Mouse (Mus musculus) liver, adult 2 months (tissue): Measurements from ENCODE around the gene Plcb3.

ENCODE experiments used
- CTCF ChIP-seq: fragments of 200-500 bp; IDR thresholded peaks from 2 replicates; pipeline ENCODE4 v1.5.1; 2011; ENCODE audit warnings: low read depth, low read length, control low read depth
- POLR2A ChIP-seq: fragments of 200-500 bp; IDR thresholded peaks from 2 replicates; pipeline ENCODE4 v1.6.1; 2011; ENCODE audit warnings: low read length, control low read depth; ENCODE audit not compliant: insufficient read depth; ENCODE audit errors: extremely low read depth

DNA sequence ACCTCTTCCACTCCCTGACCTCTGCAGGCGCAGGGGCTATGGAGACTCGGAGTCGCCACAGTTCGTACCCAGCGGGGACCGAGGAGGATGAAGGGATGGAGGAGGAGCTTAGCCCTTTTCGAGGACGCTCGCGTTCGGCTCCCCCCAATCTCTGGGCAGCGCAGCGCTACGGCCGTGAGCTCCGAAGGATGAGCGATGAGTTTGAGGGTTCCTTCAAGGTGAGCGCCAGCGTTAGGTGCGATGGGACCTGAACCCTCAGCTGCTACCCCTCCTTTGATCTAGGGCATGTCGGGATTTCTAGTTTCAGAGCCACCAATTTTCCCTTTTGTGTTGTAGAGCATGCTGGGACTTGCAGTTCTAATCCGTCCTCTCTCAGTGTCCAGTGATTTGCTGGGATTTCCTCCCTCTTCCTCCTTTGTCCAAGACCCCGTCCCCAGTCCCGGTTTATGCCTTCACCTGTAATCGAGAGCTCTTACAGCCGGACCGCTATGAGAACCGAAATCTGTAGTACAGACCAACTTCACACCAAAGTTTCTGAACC lies 25.6 kb downstream of the Plcb3 start:
- TF ChIP-seq CTCF (no peak), POLR2A (0 out of 2 replicates have a peak, but pooled peaks have one; percentile 46)
